Mouse (Mus musculus) CH12.LX (cell line): Measurements from ENCODE around the gene Micu1.

Source experiments
- CHD1 ChIP-seq: IDR thresholded peaks from 2 replicates; pipeline ENCODE4 v1.6.1; 2012; ENCODE audit warnings: low read depth, low read length, improper control_type of control experiment, inconsistent platforms
- CTCF ChIP-seq, 2 experiments: IDR thresholded peaks in 1 of 2; conservative IDR thresholded peaks in 1 of 2; 2 replicates each; pipeline ENCODE4 v1.5.1; 2011 to 2012; ENCODE audit warnings: low read depth in 2 of 2, low read length in 2 of 2, improper control_type of control experiment in 1 of 2, inconsistent platforms in 1 of 2, mild to moderate bottlenecking in 1 of 2, moderate library complexity in 1 of 2
- EP300 ChIP-seq: IDR thresholded peaks from 2 replicates; pipeline ENCODE4 v1.6.1; 2011; ENCODE audit warnings: low read length, improper control_type of control experiment
- KAT2A ChIP-seq: IDR thresholded peaks from 2 replicates; pipeline ENCODE4 v1.6.1; 2012; ENCODE audit warnings: low read length, improper control_type of control experiment, inconsistent platforms; ENCODE audit not compliant: insufficient replicate concordance
- MAX ChIP-seq: IDR thresholded peaks from 2 replicates; pipeline ENCODE4 v1.6.1; 2011; ENCODE audit warnings: low read length, improper control_type of control experiment
- MAZ ChIP-seq: IDR thresholded peaks from 2 replicates; pipeline ENCODE4 v1.6.1; 2012; ENCODE audit warnings: low read depth, mild to moderate bottlenecking, inconsistent platforms, low read length, improper control_type of control experiment, moderate library complexity
- MEF2A ChIP-seq: IDR thresholded peaks from 2 replicates; pipeline ENCODE4 v1.6.1; 2014; ENCODE audit warnings: low read depth, mild to moderate bottlenecking, inconsistent platforms, low read length, improper control_type of control experiment, borderline replicate concordance
- MYC ChIP-seq: IDR thresholded peaks from 2 replicates; pipeline ENCODE4 v1.6.1; 2011; ENCODE audit warnings: low read depth, mild to moderate bottlenecking, improper control_type of control experiment, low read length
- POLR2A ChIP-seq: IDR thresholded peaks from 2 replicates; pipeline ENCODE4 v1.6.1; 2011; ENCODE audit warnings: low read depth, mild to moderate bottlenecking, improper control_type of control experiment, low read length
- RCOR1 ChIP-seq: conservative IDR thresholded peaks from 2 replicates; pipeline ENCODE4 v1.6.1; 2012; ENCODE audit warnings: low read depth, mild to moderate bottlenecking, inconsistent platforms, low read length, improper control_type of control experiment
- TCF12 ChIP-seq: IDR thresholded peaks from 2 replicates; pipeline ENCODE4 v1.6.1; 2014; ENCODE audit warnings: low read depth, mild to moderate bottlenecking, inconsistent platforms, low read length, improper control_type of control experiment
- UBTF ChIP-seq: IDR thresholded peaks from 2 replicates; pipeline ENCODE4 v1.6.1; 2012; ENCODE audit warnings: low read depth, mild to moderate bottlenecking, inconsistent platforms, low read length, improper control_type of control experiment, moderate library complexity
- USF2 ChIP-seq: conservative IDR thresholded peaks from 2 replicates; pipeline ENCODE4 v1.6.1; 2011; ENCODE audit warnings: low read depth, low read length, improper control_type of control experiment
- ZKSCAN1 ChIP-seq: IDR thresholded peaks from 2 replicates; pipeline ENCODE4 v1.6.1; 2012; ENCODE audit warnings: low read depth, inconsistent platforms, low read length, improper control_type of control experiment, borderline replicate concordance

GRCm38 (mm10) chr10:59901463-59901862, 199.2 kb downstream of the Micu1 start:
- no peak for TF ChIP-seq CTCF (conservative IDR thresholded peaks at IDR 0.05 in 1 of 2, IDR thresholded peaks at IDR 0.05 in 1 of 2; ENCODE audit: low read depth in 2 of 2, low read length in 2 of 2)
- TF ChIP-seq RCOR1 = no peak
- TF ChIP-seq USF2 = no peak
- TF ChIP-seq MYC = no peak
- no peak for TF ChIP-seq ZKSCAN1
- no peak for TF ChIP-seq MEF2A
- TF ChIP-seq MAZ = no peak
- no peak for TF ChIP-seq POLR2A
- TF ChIP-seq KAT2A = no peak
- TF ChIP-seq UBTF = no peak
- TF ChIP-seq MAX = no peak
- TF ChIP-seq TCF12 = no peak
- TF ChIP-seq EP300 = no peak
- no peak for TF ChIP-seq CHD1
